Mouse (Mus musculus): ENCODE measurements around the gene Gm3448.
"Not testable (repeated sequence)": the region's sequence is repeated elsewhere in the genome, so short reads cannot be mapped to it uniquely, and the experiment has no call there.

The Gm3448 gene

DNA sequence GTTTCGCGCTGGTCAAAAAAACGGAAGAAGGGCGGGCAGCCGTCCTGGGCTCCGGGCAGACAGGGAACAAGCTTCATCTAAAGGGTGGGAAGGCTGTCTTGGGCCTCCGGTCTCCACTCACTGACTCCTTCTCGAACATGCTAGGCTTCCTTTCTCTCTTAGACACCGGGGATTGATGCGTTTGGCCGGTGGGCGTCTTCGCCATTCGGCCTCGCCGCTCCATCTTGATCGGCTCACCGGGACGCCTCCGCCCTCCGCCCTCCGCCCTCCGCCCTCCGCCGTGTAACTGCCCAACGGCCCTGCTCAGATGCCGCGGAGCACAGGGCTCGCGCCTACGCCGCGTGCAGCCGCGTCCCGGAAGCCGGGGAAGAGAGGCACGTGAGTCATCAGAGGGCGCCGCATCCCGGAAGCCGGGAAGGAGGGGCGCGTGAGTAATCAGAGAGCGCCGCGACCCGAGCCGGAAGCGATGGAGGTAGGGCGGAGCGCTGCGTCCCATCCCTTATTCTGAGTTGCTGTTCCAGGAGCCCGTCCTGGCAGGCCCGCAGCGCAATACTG is at the start of gene Gm3448, which contains the start of the genes Ermard and Tcte3:
Gene Gm3448 (minus strand): TSS at position 363 of the 555 bp plus-strand sequence.
Gene Ermard (plus strand): TSS at position 34 of the 555 bp plus-strand sequence.
Gene Tcte3 (minus strand): TSS at position 314 of the 555 bp plus-strand sequence.
- DNase-seq (ENCODE audit: low spot score in 2 of 2): peak; percentile 29 to 33

DNA sequence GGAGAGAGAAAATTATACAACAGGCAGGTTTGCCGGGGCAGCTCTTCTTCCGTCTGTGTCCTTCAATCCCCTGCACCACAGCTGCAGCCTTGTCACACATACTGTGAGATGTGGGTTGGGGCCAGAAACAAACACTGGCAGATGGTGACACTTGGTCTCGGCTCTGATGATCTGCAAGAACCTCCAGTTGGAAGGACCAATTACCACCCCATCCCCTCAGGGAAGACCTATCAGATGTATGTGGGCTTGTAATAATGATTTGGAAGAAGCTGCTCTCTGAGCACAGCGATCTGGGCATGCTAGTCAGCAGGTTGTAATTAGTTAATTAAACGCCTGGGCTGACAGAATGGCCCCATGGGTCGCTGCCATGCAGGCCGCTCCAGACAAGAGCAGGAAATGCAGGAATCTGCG is 47.3 kb upstream of the Gm3448 start:
- no peak for DNase-seq (ENCODE audit: low spot score in 2 of 2)

DNA sequence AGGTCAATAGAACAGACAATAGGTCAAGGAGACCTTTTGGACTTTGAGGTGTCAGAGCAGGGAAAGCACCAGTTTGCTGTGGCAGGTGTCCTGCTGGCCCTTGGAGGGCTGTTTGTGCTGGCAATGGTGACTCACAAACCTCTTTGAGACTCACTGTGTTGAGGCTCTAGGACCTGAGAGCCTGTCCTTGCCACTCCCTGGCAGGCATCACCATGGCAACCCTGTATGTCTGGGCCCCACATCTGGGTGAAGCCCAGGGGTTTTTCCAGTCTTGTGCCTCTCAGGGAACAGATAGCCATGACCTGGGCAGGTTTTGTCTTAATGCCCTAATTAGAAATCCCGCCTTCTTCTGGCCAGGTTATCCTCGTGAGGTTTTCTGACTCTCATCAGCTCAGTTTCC is 46.8 kb upstream of the Gm3448 start:
- no peak for DNase-seq (ENCODE audit: low spot score in 2 of 2)

GRCm38 (mm10) chr17:15085006-15085405 is 43.7 kb upstream of the Gm3448 start:
- no peak for DNase-seq (ENCODE audit: low spot score in 2 of 2)

DNA sequence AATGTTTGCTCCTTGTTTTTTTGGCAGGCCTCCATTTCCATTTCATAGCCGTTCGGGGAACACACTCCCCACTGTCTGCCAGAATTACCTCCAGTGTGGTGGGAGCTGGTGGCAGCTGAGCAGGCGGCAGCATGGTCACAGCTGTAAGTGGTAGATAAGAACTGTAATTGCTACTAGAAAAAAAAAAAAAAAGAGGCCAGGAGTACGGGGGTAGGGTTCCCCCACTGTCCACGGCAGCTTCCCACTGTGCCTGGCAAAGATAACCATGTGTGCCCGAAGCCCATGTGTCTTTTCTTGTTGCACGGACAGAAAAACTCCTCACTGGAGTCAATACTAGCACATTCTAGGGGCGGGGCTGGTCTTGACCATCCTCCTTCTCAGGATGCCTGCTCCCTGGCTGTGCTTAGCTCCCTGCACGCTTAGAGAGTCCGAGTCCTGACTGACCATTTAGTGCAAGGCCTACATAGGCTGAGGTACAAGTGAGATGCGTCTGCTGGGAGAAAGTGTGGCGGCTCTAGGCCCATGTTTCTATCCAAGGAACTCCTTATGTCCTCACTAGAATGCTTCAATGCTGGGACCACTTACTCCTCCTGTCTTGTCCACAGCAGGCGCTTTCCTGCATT is 43.0 kb upstream of the Gm3448 start:
- DNase-seq (ENCODE audit: low spot score in 2 of 2): no peak

- DNase-seq (ENCODE audit: low spot score in 2 of 2): no peak
These were observed 36.2 kb upstream of the Gm3448 start for GRCm38 (mm10) chr17:15077536-15077935.

DNA sequence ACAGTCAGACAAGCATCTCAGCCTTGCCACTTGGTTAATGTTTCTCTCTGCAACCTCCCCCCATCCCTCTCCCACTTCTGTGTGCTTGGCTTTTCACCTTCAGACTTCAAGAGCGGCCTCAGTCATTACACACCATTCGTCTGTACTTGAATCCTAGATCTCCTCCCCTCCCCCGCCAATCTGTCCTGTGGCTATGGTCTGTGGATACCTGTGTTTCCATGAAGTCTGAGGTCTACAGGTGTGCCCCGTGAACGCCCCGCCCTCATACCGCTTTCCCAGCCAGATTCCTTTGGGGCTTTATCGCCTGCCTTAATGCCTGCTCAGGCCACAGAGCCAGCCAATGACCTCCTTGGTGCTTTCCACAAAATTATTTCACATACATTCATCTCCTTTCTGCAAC is 33.7 kb upstream of the Gm3448 start:
- DNase-seq (ENCODE audit: low spot score in 2 of 2): no peak

- DNase-seq (ENCODE audit: low spot score in 2 of 2): no peak
These were observed 30.9 kb upstream of the Gm3448 start for GRCm38 (mm10) chr17:15072211-15072610.

DNA sequence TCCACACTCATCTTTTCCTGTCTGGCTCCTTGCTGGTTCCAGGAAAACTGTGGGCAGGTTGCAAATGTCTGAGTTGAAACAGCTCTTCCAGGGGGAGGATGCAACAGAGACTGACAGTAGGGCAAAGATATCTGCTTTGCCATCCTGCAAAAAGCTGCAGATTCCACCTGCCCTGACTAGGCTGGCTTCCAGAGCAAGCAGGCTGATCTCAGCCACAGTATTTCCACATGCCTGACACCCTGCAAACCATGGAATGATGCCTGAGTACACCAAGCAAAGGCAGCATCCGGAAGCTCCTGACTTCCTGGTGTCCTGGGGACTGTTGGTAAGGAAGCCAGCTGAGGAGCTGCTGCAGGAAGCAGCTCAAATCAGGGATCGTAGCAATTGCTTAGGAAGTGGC is 27.8 kb upstream of the Gm3448 start:
- DNase-seq (ENCODE audit: low spot score in 2 of 2): no peak

DNA sequence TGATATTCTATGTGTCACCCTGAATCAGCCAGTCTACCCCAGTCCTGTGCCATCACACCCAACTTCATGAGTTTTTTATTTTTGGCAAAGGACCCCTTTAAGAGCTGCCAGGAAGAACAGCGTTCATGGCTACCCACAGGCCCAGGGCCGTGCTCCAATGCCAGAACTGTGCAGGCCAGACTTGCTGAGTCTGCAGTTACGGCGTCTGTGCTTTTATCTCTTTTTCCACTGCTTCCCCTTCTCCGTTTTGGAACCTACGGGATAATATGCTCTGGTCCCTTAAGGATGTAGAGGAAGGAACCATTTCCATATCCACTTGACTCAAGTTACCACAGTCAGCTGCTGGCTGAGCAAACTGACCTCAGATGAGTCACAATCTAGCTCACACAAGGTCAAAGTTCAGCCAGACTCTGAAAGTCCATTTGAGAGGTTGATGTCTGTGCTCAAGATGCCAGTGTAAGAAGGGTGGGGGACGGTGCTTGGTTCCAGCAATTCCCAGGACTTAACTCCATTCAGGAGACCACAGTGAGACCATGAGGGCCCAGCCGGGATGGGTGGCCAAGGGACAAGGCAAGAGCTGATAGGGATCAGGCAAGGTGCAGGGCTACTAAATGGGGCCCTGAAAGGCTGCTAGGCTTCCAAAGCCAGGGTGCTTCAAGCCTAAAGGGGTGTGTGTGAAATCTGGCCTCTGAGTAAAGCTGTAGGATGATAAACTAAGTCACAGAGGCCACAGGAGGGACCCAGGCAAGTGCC is 26.9 kb upstream of the Gm3448 start:
- no peak for DNase-seq (ENCODE audit: low spot score in 2 of 2)

DNA sequence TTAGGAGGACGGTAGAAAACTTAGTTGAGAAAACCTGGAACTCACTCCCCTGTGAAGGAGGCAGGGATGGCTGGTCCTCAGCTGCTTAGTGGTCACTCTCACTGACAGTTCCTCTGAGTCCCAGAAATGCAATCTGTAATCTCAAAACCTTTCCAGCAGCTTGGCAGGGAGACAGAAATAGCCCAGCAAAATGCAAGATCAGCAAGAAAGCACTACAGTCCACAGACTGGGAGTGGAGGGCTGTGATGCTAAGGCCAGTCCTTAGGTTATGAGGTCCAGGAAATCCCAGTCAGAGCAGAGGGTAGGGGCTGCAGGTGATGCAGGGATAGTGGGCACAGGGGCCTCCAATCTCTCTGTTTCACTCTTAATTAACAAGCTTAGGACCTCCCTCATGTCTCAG is 25.6 kb upstream of the Gm3448 start:
- DNase-seq (ENCODE audit: low spot score in 2 of 2): no peak

DNA sequence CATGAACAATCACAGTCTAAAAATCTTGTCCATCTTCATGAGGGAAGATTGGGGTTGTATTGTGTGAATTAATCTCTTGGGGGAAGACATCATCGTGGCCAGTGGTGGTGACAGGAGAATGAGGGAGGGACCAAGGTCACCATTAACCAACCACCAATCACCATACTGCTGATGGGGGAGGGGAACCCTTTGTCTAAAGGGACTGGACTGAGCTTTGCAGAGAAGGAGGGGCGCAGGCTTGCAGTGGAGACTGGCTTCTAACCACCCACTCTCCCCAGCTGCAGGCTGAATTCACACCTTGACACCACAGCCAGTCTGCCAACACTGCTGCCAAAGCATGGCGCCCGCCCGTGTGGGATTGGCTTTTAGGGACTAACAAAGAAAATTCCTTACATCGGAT is 24.7 kb upstream of the Gm3448 start:
- DNase-seq (ENCODE audit: low spot score in 2 of 2): no peak

DNA sequence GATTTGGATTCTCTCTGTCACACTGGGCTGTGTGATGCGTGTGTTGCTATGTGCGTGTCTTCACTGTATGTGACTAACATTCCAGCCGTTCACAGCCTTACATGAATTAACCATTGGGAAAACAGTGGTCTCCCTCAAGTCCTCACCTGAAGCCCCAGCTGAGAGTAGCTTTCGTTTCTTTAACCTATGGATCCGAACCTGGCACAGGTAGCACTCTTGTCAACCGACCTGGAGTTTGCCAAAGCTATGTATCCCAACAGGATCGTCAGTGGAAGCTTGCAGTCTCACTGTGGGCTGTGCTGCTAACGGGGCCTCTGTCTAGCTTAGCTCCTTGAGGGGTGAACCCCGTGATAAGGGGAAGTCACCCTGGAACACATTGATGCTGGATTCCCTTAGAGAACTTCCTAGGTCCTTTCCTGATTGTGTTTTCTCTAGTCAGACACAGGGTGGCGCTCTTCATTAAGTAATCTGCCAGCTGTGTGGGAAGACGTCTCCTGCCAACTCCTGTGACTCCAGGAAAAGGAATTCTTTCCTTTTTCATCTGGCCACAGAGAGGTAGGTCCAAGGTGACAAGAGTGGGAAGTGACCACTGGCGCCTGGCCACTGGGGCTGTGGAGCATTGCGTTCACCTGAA is 24.2 kb upstream of the Gm3448 start:
- DNase-seq (ENCODE audit: low spot score in 2 of 2): peak in 1 of 2 experiments; percentile 16

- DNase-seq (ENCODE audit: low spot score in 2 of 2): no peak
These were observed 19.0 kb upstream of the Gm3448 start for GRCm38 (mm10) chr17:15060356-15060755.

DNA sequence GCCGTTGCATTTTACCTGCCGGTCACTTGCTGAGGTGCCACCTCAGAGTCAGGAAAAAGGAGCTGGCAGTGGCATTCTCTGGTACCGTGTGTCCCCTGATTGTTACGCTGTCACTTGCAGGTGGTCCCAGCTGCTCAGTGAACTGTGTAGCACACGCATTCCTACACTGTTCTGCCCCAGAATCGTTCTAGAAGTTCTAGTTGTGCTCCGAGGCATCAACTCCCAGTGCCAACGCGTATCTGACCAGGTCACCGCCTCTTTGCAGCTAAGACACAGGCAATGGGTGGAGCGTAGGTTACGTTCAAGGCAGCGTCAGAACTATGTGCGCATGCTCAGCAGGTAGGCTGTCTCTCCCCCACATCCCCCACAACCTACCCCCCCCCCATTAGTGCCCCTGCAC is 18.3 kb upstream of the Gm3448 start:
- DNase-seq (ENCODE audit: low spot score in 2 of 2): no peak

DNA sequence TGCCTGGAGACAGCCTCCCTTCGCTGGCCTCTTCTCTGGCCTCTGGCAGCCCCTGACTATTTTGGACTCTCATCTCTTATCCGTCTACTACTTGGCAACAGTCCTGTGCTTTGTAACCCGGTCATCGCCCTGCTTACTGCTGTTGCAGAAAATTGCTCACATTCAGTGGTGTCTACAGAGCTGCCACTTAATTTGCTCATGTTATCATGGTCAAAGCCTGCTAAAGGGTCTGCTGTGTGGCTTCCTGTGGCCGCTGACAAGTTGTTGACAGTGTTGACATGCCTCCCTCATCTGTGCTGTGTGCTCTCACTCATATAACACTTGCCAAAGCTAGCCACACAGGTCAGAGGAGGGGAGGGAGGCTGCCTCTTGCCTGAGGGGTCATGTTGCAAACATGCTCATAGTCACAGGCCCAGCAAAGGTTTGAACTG is 16.8 kb upstream of the Gm3448 start:
- DNase-seq (ENCODE audit: low spot score in 2 of 2): no peak

DNA sequence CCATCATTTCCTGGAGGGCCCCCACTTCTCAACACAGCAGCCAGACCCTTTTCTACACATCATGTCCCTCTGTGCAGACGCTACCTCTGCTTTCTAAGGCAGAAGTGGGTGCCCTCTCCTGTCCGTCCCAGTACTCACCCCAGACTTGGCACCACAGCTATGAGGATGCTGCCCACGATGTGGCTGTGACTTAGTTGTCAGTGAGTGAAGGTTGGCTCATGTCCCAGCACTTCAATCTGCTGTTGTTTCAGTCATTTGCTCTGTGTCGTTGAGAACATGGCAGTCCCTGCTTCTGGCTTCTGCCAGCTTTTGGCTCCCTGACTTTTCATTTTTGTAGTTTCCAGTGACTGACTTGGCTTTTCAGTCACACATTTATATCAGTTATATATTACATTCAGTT is 14.6 kb upstream of the Gm3448 start:
- DNase-seq (ENCODE audit: low spot score in 2 of 2): no peak

DNA sequence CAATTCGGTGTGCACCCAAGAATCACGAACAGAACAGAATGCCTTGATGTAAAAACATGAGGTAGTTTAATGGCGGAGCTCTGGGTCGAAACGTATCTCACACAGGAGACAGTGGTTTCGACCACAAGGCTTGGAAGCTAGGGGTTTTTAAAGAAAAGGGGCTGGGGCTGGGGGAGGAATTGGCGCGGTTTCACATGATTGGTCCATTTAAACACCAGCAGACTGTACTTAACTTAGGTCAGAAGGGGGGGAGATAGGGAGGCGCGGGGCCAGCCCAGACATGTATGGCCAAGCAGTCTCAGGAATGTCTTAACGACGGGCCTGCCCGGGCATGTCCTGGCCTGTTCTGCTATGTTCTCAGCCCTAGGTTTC is 12.5 kb upstream of the Gm3448 start:
- not testable (repeated sequence) for DNase-seq (ENCODE audit: low spot score in 2 of 2)

DNA sequence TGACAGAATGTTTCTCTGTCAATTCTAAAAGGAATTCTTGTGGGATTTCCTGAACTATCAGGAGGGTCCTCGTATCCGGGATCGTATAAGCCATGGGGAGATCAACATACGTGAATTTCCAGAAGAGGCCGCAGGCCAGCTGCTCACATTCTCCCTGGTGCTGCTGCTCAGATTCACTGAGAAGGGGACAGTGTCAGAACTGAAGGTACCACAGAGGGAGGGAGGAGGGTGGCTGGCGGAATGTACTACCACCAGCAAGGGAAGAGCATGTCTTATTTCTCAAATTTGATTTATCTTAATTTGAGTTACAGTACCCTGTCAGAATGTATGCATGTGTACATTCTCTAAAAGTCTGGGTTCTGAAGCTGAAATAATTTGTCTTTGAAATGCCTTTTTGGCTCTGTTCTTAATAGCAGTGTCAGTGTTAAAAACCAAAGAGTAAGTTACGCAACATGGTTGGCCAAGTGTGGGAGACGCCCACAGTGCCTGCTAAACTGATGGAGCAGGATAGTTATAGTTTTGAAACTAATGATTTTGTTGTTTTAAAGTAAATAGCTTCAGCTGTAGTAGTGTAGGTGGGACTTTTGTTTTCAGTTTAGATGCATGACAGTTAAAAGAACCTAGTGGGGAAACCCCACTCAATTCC is 12.0 kb upstream of the Gm3448 start:
- not testable (repeated sequence) for DNase-seq (ENCODE audit: low spot score in 2 of 2)

DNA sequence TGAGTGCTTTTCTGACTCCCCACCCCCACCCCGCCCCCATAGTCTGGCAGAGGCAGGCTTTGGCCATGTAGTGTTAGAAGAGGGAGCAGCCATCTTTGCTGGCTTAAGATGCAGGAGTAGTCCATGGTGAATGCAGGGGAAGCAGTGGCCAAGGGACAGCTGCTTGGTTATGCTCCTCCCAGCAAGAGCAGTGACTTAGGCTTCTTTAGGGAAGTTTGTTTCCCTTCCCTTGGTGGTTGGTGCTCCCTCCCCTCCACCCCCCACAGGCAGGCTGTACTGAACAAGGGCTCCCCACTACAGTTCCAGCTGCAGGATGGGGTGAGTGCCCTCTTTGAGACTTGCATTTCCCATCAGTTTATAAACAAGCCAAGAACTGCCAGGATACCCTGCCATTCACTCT is 11.4 kb upstream of the Gm3448 start:
- DNase-seq (ENCODE audit: low spot score in 2 of 2): not testable (repeated sequence)

- not testable (repeated sequence) for DNase-seq (ENCODE audit: low spot score in 2 of 2)
These were observed 9.0 kb upstream of the Gm3448 start for GRCm38 (mm10) chr17:15050338-15050737.

- not testable (repeated sequence) for DNase-seq (ENCODE audit: low spot score in 2 of 2)
These were observed 882 bp downstream of the Gm3448 start for GRCm38 (mm10) chr17:15040455-15040854.

Measured in natural killer cell, adult 2 months (primary cell).